ENCODE assay signal across 22 mouse cellular contexts in the genomic region with DNA sequence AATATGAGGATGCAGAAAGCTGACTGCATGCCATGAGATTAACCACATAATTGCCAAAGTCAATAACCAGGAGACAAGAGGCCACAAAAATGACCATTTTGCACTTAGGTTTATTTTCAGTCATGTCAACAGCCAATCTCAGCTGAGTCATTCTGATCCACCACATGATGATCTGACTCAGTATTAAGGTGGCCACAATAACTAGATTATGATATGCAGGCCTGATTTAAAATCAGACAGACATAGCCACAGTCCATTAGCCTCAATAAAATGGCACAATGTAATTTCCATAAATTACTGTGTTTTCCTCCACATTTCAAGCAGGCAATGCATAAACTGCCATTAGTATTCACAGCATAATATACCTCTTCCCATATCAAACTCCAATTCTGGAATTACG.
A peak's percentile ranks its signal among the peaks of the same experiment; 100 is the strongest.
DNase-seq lines count a peak whose midpoint lies in the region; ATAC-seq lines count a peak whose summit lies in the region.
"Had no signal": no experiment of that assay in that cellular context is flagged by ENCODE, and none has a peak within 500 bp of the region (broad histone marks: within the 10 kb centered on the region; RNA-seq: fewer than 3 reads in every experiment).

No protein-coding gene starts in this region.

- H3K4me1 ChIP-seq in hindbrain, embryonic 12.5 days: no peaks in the 10 kb centered on the region
- no peaks in the 10 kb centered on the region for H3K4me1 ChIP-seq in hindbrain, embryonic 11.5 days (replicated peaks; ENCODE audit: control insufficient read depth, insufficient read depth, low read length)
- no peaks in the 10 kb centered on the region for H3K4me1 ChIP-seq in midbrain, embryonic 12.5 days
- no peaks in the 10 kb centered on the region for H3K4me1 ChIP-seq in midbrain, embryonic 13.5 days (replicated peaks)
- H3K4me1 ChIP-seq: embryonic facial prominence, embryonic 10.5 days; embryonic facial prominence, embryonic 12.5 days; forebrain, embryonic 13.5 days had no signal

- 86% methylated on average over 1 of the region's 1 CpGs for WGBS in hindbrain, embryonic 12.5 days
- 89% methylated on average over 1 of the region's 1 CpGs for WGBS in hindbrain, embryonic 11.5 days
- WGBS in midbrain, embryonic 12.5 days: 90% methylated on average over 1 of the region's 1 CpGs
- 76% methylated on average over 1 of the region's 1 CpGs for WGBS in midbrain, embryonic 13.5 days

- H3K27ac ChIP-seq in hindbrain, embryonic 12.5 days: no peak overlapping the region
- H3K27ac ChIP-seq in hindbrain, embryonic 11.5 days (ENCODE audit: low read depth, low read length): no peak overlapping the region
- H3K27ac ChIP-seq in midbrain, embryonic 12.5 days (replicated peaks): no peak overlapping the region
- no peak overlapping the region for H3K27ac ChIP-seq in midbrain, embryonic 13.5 days
- H3K27ac ChIP-seq: embryonic facial prominence, embryonic 10.5 days; embryonic facial prominence, embryonic 12.5 days; forebrain, embryonic 13.5 days had no signal

- no peak overlapping the region for H3K4me3 ChIP-seq in hindbrain, embryonic 12.5 days
- H3K4me3 ChIP-seq in hindbrain, embryonic 11.5 days (ENCODE audit: low read depth, low read length): no peak overlapping the region
- H3K4me3 ChIP-seq in midbrain, embryonic 12.5 days: no peak overlapping the region
- H3K4me3 ChIP-seq in midbrain, embryonic 13.5 days (replicated peaks): no peak overlapping the region
- H3K4me3 ChIP-seq: embryonic facial prominence, embryonic 10.5 days; embryonic facial prominence, embryonic 12.5 days; forebrain, embryonic 13.5 days had no signal

- no peaks in the 10 kb centered on the region for H3K9me3 ChIP-seq in hindbrain, embryonic 12.5 days (replicated peaks)
- no peaks in the 10 kb centered on the region for H3K9me3 ChIP-seq in hindbrain, embryonic 11.5 days (ENCODE audit: control insufficient read depth, low read length)
- no peaks in the 10 kb centered on the region for H3K9me3 ChIP-seq in midbrain, embryonic 12.5 days
- no peaks in the 10 kb centered on the region for H3K9me3 ChIP-seq in midbrain, embryonic 13.5 days
- H3K9me3 ChIP-seq: embryonic facial prominence, embryonic 10.5 days; embryonic facial prominence, embryonic 12.5 days; forebrain, embryonic 13.5 days had no signal

- H3K9ac ChIP-seq in hindbrain, embryonic 12.5 days: no peak overlapping the region
- no peak overlapping the region for H3K9ac ChIP-seq in hindbrain, embryonic 11.5 days (ENCODE audit: low read depth, low read length)
- H3K9ac ChIP-seq in midbrain, embryonic 12.5 days (replicated peaks): no peak overlapping the region
- no peak overlapping the region for H3K9ac ChIP-seq in midbrain, embryonic 13.5 days (replicated peaks)
- H3K9ac ChIP-seq: embryonic facial prominence, embryonic 12.5 days; forebrain, embryonic 13.5 days had no signal

- no peaks in the 10 kb centered on the region for H3K27me3 ChIP-seq in hindbrain, embryonic 12.5 days
- no peaks in the 10 kb centered on the region for H3K27me3 ChIP-seq in hindbrain, embryonic 11.5 days (ENCODE audit: control insufficient read depth, insufficient read depth, low read length)
- H3K27me3 ChIP-seq in midbrain, embryonic 12.5 days: no peaks in the 10 kb centered on the region
- H3K27me3 ChIP-seq in midbrain, embryonic 13.5 days: no peaks in the 10 kb centered on the region
- H3K27me3 ChIP-seq: embryonic facial prominence, embryonic 12.5 days; forebrain, embryonic 13.5 days had no signal

- H3K4me2 ChIP-seq in hindbrain, embryonic 12.5 days (replicated peaks): no peak overlapping the region
- no peak overlapping the region for H3K4me2 ChIP-seq in hindbrain, embryonic 11.5 days (replicated peaks; ENCODE audit: low read depth, low read length)
- no peak overlapping the region for H3K4me2 ChIP-seq in midbrain, embryonic 12.5 days (replicated peaks)
- H3K4me2 ChIP-seq in midbrain, embryonic 13.5 days (replicated peaks): no peak overlapping the region
- H3K4me2 ChIP-seq: embryonic facial prominence, embryonic 12.5 days; forebrain, embryonic 13.5 days had no signal

- no peak for DNase-seq in hindbrain, embryonic 11.5 days (ENCODE audit: low spot score)
- DNase-seq in 3T3-L1 (ENCODE audit: low read depth, low spot score) (peak; percentile 9), 416B (ENCODE audit: low read depth) (peak; percentile 33)
- DNase-seq in ovary, postnatal 10 days (ENCODE audit: low spot score): no peak
- no peak for DNase-seq in lung, postnatal 4 days
- DNase-seq: adrenal gland, adult 8-10 months; adrenal gland, postnatal 14 days; adrenal gland, postnatal 36 days; cerebellum, adult 11-12 months; cerebellum, adult 2 months; cerebellum, adult 9-10 months; cerebellum, postnatal 10 days; cerebellum, postnatal 25 days had no signal

- no peaks in the 10 kb centered on the region for H3K36me3 ChIP-seq in hindbrain, embryonic 12.5 days
- H3K36me3 ChIP-seq in hindbrain, embryonic 11.5 days (ENCODE audit: control insufficient read depth, insufficient read depth, low read length): no peaks in the 10 kb centered on the region
- H3K36me3 ChIP-seq in midbrain, embryonic 12.5 days: no peaks in the 10 kb centered on the region
- H3K36me3 ChIP-seq in midbrain, embryonic 13.5 days: no peaks in the 10 kb centered on the region
- H3K36me3 ChIP-seq: embryonic facial prominence, embryonic 10.5 days; embryonic facial prominence, embryonic 12.5 days had no signal

- peak; percentile 50; the same call in 1 of the 2 replicates for ATAC-seq in hindbrain, embryonic 12.5 days (ENCODE audit: low FRiP score)
- ATAC-seq in hindbrain, embryonic 11.5 days (ENCODE audit: low FRiP score): no peak
- peak; percentile 52; the same call in 1 of the 2 replicates for ATAC-seq in midbrain, embryonic 12.5 days (ENCODE audit: low FRiP score, low read depth)
- ATAC-seq in midbrain, embryonic 13.5 days: no peak
- ATAC-seq: activated CD4-positive, CD25-positive, alpha-beta regulatory T cell, adult 4 months; forebrain, embryonic 13.5 days; forebrain, embryonic 16.5 days; Patski had no signal

Comparison
In these comparisons a context has a peak if more than half of its experiments do, and no peak if none do; other contexts are left out.
1. ATAC-seq: peak in hindbrain, embryonic 12.5 days (single experiment) and midbrain, embryonic 12.5 days (single experiment); none in hindbrain, embryonic 11.5 days (single experiment) and midbrain, embryonic 13.5 days (single experiment).
2. DNase-seq: peak in 3T3-L1 (single experiment) and 416B (single experiment); none in hindbrain, embryonic 11.5 days (single experiment), ovary, postnatal 10 days (single experiment) and lung, postnatal 4 days (0 of 2).